27 mouse cellular contexts compared by ENCODE assay signal in the genomic region with DNA sequence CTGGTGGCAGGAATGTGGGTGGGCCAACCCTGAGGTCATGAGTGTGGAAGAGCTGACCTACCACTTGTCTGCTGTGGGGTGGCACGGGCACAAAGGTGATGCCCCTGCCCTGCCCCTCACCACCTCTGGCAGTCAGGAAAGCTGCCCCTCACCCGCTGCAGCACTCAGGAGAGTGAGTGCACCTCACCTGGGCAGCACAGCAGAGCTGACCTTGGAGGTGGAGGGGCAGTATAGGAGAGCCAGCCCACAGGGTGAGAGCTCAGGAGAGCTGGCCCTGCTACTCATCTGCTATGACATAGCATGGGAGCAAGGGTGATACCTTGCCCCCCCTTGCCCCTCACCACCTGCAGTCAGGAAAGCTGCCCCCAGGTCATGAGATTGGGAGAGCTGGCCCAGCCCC. TPM values are rescaled to one million over a fixed set of nuclear protein-coding genes. Genes with fewer than 3 reads are reported as not detected.
"Had no signal": no experiment of that assay in that cellular context is flagged by ENCODE, and none has a peak within 500 bp of the region (broad histone marks: within the 10 kb centered on the region; RNA-seq: fewer than 3 reads in every experiment).

No protein-coding gene starts in this region.

- H3K9ac ChIP-seq: heart, embryonic 13.5 days; hindbrain, embryonic 12.5 days; hindbrain, embryonic 14.5 days; intestine, embryonic 15.5 days; kidney, embryonic 15.5 days; limb, embryonic 13.5 days; liver, embryonic 13.5 days had no signal

- DNase-seq: gastrocnemius, adult 2 months; gastrocnemius, postnatal 10 days; gastrocnemius, postnatal 25 days; heart, postnatal 10 days; heart, postnatal 4 days; kidney, adult 18-20 months; kidney, adult 8-10 months; kidney, postnatal 10 days; kidney, postnatal 25 days; kidney, postnatal 4 days; liver; liver, embryonic 13.5 days had no signal

- H3K27ac ChIP-seq: gastrocnemius, adult 2 months; heart, embryonic 13.5 days; hindbrain, embryonic 10.5 days; hindbrain, embryonic 12.5 days; hindbrain, embryonic 14.5 days; intestine, embryonic 15.5 days; kidney, embryonic 15.5 days; layer of hippocampus, adult 2 months; left cerebral cortex, adult 2 months; limb, embryonic 13.5 days; liver, embryonic 13.5 days had no signal

- H3K4me1 ChIP-seq: heart, embryonic 13.5 days; hindbrain, embryonic 10.5 days; hindbrain, embryonic 12.5 days; intestine, embryonic 15.5 days; kidney, embryonic 15.5 days; limb, embryonic 13.5 days; liver, embryonic 13.5 days had no signal

- H3K36me3 ChIP-seq: heart, embryonic 13.5 days; hindbrain, embryonic 10.5 days; hindbrain, embryonic 12.5 days; intestine, embryonic 15.5 days; kidney, embryonic 15.5 days; limb, embryonic 13.5 days; liver, embryonic 13.5 days had no signal

- H3K9me3 ChIP-seq: heart, embryonic 13.5 days; hindbrain, embryonic 10.5 days; hindbrain, embryonic 12.5 days; intestine, embryonic 15.5 days; kidney, embryonic 15.5 days; limb, embryonic 13.5 days; liver, embryonic 13.5 days had no signal

- ATAC-seq: forebrain, embryonic 16.5 days; hindbrain, embryonic 16.5 days; inflammation-experienced regulatory T-cells, adult 6 months; intestine, embryonic 15.5 days; intestine, postnatal 0 days had no signal

- H3K4me3 ChIP-seq: gastrocnemius, adult 2 months; heart, embryonic 13.5 days; hindbrain, embryonic 10.5 days; hindbrain, embryonic 12.5 days; intestine, embryonic 15.5 days; kidney, embryonic 15.5 days; layer of hippocampus, adult 2 months; left cerebral cortex, adult 2 months; limb, embryonic 13.5 days; liver, embryonic 13.5 days had no signal

- H3K4me2 ChIP-seq: heart, embryonic 11.5 days; heart, embryonic 13.5 days; hindbrain, embryonic 12.5 days; hindbrain, embryonic 14.5 days; intestine, embryonic 15.5 days; kidney, embryonic 15.5 days; limb, embryonic 13.5 days; liver, embryonic 11.5 days; liver, embryonic 13.5 days had no signal

- H3K27me3 ChIP-seq: heart, embryonic 13.5 days; hindbrain, embryonic 12.5 days; intestine, embryonic 15.5 days; kidney, embryonic 15.5 days; limb, embryonic 13.5 days had no signal

RNA-seq across cellular contexts. Expression of a gene that starts 57.0 kb away (rescaled TPM):
- polyA plus RNA-seq: liver, embryonic 13.5 days had no signal
